Mouse (Mus musculus) intestine, embryonic 16.5 days (tissue): Measurements from ENCODE around the gene Wdr95. TPM values are rescaled to one million over a fixed set of nuclear protein-coding genes. Genes with fewer than 3 reads are reported as not detected.
"Not testable (repeated sequence)": the region's sequence is repeated elsewhere in the genome, so short reads cannot be mapped to it uniquely, and the experiment has no call there.

Source experiments
- ATAC-seq: fragments of 200-750 bp; cut with Nextera tagmentation; 2 replicates; pipeline ENCODE4 v1.8.0; 2017; ENCODE audit warnings: moderate TSS enrichment, moderate library complexity
- H3K27ac ChIP-seq: fragments of 300-500 bp; sonication (generic); 2 replicates; pipeline ENCODE4 v1.5.1; 2014; ENCODE audit warnings: mild to moderate bottlenecking, low read length
- H3K27me3 ChIP-seq: fragments of 300-500 bp; sonication (generic); replicated peaks from 2 replicates; pipeline ENCODE4 v1.6.1; 2014; ENCODE audit warnings: low read length, control low read depth, mixed read lengths; ENCODE audit not compliant: control insufficient read depth, insufficient read depth
- H3K36me3 ChIP-seq: fragments of 300-500 bp; sonication (generic); 2 replicates; pipeline ENCODE4 v1.6.1; 2014; ENCODE audit warnings: low read length, control low read depth; ENCODE audit not compliant: control insufficient read depth, insufficient read depth
- H3K4me1 ChIP-seq: fragments of 300-500 bp; sonication (generic); 2 replicates; pipeline ENCODE4 v1.6.1; 2014; ENCODE audit warnings: low read length, control low read depth, mixed read lengths; ENCODE audit not compliant: control insufficient read depth, insufficient read depth
- H3K4me2 ChIP-seq: fragments of 300-500 bp; sonication (generic); 2 replicates; pipeline ENCODE4 v1.6.1; 2014; ENCODE audit warnings: low read depth, low read length, control low read depth
- H3K4me3 ChIP-seq: fragments of 300-500 bp; sonication (generic); 2 replicates; pipeline ENCODE4 v1.5.1; 2014; ENCODE audit warnings: mild to moderate bottlenecking, low read length
- H3K9ac ChIP-seq: fragments of 300-500 bp; sonication (generic); 2 replicates; pipeline ENCODE4 v1.6.1; 2014; ENCODE audit warnings: low read depth, low read length
- H3K9me3 ChIP-seq: fragments of 300-500 bp; sonication (generic); 2 replicates; pipeline ENCODE4 v1.6.1; 2016; ENCODE audit warnings: low read length, control low read depth; ENCODE audit not compliant: control insufficient read depth
- WGBS: fragments of 180-500 bp; shearing (Covaris S2); extraction: QIAGEN DNeasy Blood & Tissue Kit; methylation state at CpG from one replicate; pipeline ENCODE4 v1.1.7; 2014; 5-methylcytosine and 5-hydroxymethylcytosine counted together
- polyA plus RNA-seq: library from polyadenylated mRNA; unstranded; fragments of >200 nt; fragmentation: Nextera tagmentation; extraction: Ambion mirVana; gene quantifications from 2 replicates; pipeline ENCODE4 v1.2.1, GENCODE M21; 2015

Wdr95 gene
- polyA plus RNA-seq, 1 experiment from 2014 or later, result not detected

DNA sequence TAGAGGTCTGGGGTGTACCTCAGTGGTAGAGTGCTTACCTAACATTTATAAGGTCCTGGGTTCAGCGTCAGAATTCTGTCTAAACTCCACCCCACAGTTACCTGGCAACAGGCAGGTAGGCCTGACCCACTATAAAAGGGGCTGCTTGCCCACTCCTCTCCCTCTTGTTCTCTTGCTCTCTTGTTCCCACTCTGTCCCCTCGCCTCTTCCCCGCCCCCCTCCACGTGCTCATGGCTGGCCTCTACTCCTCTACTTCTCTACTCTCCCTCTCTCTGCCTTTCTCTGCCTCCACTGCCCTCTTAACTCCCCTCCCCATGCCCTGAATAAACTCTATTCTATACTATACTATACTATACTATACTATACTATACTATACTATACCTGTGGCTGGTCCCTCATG, 1.2 kb upstream of the Wdr95 start:
- H3K36me3 ChIP-seq, ATAC-seq, H3K4me1 ChIP-seq, H3K9ac ChIP-seq, H3K4me3 ChIP-seq, H3K27me3 ChIP-seq, H3K4me2 ChIP-seq, H3K9me3 ChIP-seq, H3K27ac ChIP-seq: not testable (repeated sequence)
- WGBS, result 71% methylated on average over 4 of the region's 4 CpGs

DNA sequence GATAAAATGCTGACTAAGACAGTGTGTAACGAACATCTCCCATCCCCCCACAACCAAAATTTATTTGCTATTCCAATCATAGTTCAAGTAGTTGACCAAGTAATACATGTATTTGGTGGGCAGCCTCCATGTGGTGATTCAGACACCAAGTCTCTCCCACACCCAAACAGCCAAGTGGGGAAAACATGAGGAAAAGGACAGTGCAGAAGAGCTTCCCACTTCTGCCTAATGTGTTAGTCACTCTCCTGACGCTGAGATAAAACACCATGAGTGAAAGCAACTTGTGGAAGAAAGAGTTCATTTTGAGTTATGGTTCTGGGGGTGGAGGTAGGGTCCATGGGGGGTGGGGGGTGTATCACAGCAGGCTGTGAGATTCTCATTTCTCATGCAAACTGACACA, 5.4 kb downstream of the Wdr95 start:
- H3K4me1 ChIP-seq, result 0 out of 2 replicates have a peak, but pooled peaks cover 3% of the 10 kb centered on the region
- H3K27ac ChIP-seq, result no peak overlapping the region
- no peaks in the 10 kb centered on the region for H3K9me3 ChIP-seq
- ATAC-seq, result no peak
- no peak overlapping the region for H3K4me2 ChIP-seq
- no peaks in the 10 kb centered on the region for H3K36me3 ChIP-seq
- no peak overlapping the region for H3K9ac ChIP-seq
- H3K27me3 ChIP-seq, result no peaks in the 10 kb centered on the region
- WGBS, result 92% methylated on average over 2 of the region's 2 CpGs
- no peak overlapping the region for H3K4me3 ChIP-seq

DNA sequence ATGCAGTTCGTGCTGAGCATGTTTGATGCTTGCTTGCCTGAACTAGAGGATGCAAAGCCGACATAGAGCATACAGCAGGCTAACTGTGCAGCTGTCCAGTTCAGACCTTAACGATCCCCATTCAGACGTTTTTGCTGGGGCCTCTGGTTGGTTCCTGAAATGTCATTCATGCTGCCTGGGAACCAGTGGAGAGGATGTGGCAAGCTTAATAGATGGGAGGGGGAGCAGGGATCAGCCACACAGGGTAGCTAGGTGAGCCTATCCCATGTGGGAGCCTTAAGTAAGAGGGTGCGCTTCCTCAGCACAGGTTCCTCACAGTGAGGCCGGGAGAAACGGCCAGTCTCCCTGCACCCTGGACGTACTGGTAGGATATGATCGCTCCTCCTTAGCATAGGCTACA, 7.5 kb downstream of the Wdr95 start:
- Histone ChIP-seq H3K36me3 (no peaks in the 10 kb centered on the region), H3K9me3 (no peaks in the 10 kb centered on the region), H3K27ac (no peak overlapping the region), H3K27me3 (no peaks in the 10 kb centered on the region), H3K4me3 (no peak overlapping the region), H3K4me2 (no peak overlapping the region), H3K4me1 (0 out of 2 replicates have a peak, but pooled peaks cover 3% of the 10 kb centered on the region), H3K9ac (no peak overlapping the region)
- ATAC-seq, result no peak
- WGBS, result 69% methylated on average over 9 of the region's 9 CpGs

DNA sequence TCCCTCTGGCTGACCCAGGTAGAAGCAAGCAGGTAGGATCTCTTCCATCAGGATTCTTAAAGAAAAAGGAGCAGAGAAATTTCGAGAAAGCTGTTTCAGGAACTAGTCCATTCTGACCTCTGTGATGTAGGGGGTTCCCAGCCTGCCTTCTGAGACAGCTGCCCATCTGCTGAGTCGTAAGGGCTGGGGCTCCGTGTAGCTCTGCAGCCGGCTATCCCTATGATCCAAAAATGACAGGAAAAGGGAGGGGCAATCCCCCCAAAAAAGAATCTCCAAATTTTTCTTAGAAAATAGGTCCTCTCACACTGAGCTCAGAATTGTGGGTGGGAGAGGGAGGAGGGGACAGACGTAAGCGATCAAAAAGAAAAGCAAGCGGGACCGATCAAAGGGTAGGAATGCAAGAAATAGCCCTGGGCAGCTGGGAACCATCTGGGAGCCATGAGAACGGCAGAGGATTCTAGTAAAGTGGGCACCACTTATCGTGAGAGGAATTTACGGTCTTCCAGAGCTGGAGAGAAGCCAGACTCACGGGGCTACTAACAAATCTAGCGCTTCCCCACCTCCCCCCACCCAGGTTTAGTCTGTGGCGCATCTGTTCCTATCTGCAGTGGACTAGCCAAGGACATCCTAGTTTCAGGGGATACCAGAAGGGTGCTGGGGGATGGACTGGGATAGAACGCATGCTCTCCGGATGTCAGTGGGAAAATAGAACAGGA, 9.5 kb downstream of the Wdr95 start:
- Histone ChIP-seq H3K27me3 (no peaks in the 10 kb centered on the region), H3K4me3 (peak overlapping the region; percentile 13), H3K4me1 (0 out of 2 replicates have a peak, but pooled peaks cover 3% of the 10 kb centered on the region), H3K9me3 (no peaks in the 10 kb centered on the region), H3K4me2 (peak overlapping the region; percentile 45), H3K27ac (no peak overlapping the region), H3K9ac (no peak overlapping the region), H3K36me3 (no peaks in the 10 kb centered on the region)
- WGBS, result 30% methylated on average over 16 of the region's 16 CpGs
- ATAC-seq, result no peak

DNA sequence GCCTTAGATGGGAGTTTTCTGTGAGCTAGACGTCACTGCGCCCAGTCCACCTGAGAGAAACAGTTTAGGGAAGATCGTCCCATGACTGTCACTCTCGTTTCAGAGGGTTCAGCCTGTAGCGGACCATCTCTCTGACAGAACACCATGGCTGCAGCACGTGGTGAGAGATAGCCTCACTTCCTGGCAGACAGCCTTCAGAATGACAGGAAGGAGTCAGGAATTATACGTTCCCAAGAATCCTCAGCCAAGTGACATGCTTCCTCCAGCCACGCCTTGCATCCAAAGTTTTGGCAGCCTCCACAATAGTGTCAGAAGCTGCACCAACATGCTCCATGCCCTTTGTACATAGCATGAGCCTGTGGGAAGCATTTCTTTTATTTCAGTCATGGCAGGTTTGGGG, 10.1 kb downstream of the Wdr95 start:
- Histone ChIP-seq H3K4me1 (0 out of 2 replicates have a peak, but pooled peaks cover 3% of the 10 kb centered on the region), H3K27ac (no peak overlapping the region), H3K4me2 (peak overlapping the region; percentile 45; the same call in 1 of the 2 replicates), H3K9ac (no peak overlapping the region), H3K4me3 (peak overlapping the region; percentile 13; the same call in 1 of the 2 replicates), H3K27me3 (no peaks in the 10 kb centered on the region), H3K36me3 (no peaks in the 10 kb centered on the region), H3K9me3 (no peaks in the 10 kb centered on the region)
- WGBS, result 41% methylated on average over 8 of the region's 8 CpGs
- no peak for ATAC-seq

DNA sequence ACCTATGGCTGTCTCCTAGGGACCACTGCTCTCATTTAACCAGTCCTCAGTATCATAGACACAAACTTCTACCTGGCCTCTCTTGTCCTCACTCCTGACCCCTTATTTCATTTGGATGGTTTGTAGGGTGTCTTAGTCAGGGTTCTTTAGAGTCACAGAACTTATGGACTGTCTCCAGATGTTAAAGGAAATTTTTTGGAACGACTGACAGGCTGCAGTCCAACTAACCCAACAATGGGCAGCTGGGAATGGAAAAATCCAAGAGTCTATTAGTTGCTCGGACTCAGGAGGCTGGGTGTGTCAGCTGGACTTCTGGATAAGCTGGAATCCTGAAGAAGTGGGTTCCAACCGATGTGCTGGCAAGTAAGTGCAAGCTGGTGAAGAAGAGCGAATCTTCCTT, 10.6 kb downstream of the Wdr95 start:
- 0 out of 2 replicates have a peak, but pooled peaks cover 3% of the 10 kb centered on the region for H3K4me1 ChIP-seq
- H3K9ac ChIP-seq, result no peak overlapping the region
- H3K4me2 ChIP-seq, result no peak overlapping the region
- no peak overlapping the region for H3K4me3 ChIP-seq
- H3K9me3 ChIP-seq, result no peaks in the 10 kb centered on the region
- no peaks in the 10 kb centered on the region for H3K36me3 ChIP-seq
- ATAC-seq, result no peak
- 70% methylated on average over 4 of the region's 4 CpGs for WGBS
- no peaks in the 10 kb centered on the region for H3K27me3 ChIP-seq
- no peak overlapping the region for H3K27ac ChIP-seq

DNA sequence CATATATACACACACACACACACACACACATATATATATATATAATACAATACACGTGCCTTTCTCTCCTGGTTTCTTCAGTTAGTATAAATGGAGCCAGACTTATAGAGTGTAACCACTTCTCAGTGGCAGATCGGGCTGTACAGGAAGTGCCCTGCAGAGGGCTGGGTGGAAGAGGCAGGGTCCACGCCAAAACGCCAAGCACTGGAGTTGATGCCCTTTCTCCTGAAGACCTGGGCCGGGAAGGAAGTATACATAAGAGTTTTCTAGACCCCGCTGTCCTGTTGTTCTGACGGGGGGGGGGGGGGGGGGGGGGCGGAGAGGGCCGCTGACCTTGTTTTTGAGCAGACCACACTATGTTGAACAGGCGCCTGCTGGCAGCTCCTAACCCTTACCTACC, 22.7 kb downstream of the Wdr95 start:
- no peaks in the 10 kb centered on the region for H3K4me1 ChIP-seq
- no peak for ATAC-seq
- no peak overlapping the region for H3K9ac ChIP-seq
- H3K27me3 ChIP-seq, result no peaks in the 10 kb centered on the region
- H3K27ac ChIP-seq, result no peak overlapping the region
- WGBS, result 67% methylated on average over 9 of the region's 10 CpGs
- no peak overlapping the region for H3K4me2 ChIP-seq
- no peaks in the 10 kb centered on the region for H3K36me3 ChIP-seq
- no peak overlapping the region for H3K4me3 ChIP-seq
- no peaks in the 10 kb centered on the region for H3K9me3 ChIP-seq

DNA sequence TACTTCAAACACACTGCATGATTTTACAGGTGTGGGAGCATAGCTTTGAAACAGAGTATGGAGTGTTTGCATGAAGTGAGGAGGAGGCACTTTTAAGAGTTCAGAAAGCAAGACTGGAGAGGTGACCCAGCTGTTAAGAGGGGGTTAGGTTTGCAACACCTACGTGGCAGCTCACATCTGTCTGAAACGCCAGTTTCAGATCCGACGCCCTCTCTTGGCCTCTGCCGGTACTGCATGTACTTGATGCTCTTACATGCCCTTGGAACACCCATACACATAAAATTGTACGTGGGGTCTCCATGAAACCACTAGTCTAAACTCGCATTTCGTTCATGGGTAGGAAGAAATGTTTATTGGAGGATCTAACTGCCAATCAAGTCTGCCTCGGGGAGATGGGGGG, 24.3 kb downstream of the Wdr95 start:
- Histone ChIP-seq H3K36me3 (no peaks in the 10 kb centered on the region), H3K27me3 (no peaks in the 10 kb centered on the region), H3K4me2 (no peak overlapping the region), H3K9ac (no peak overlapping the region), H3K4me3 (no peak overlapping the region), H3K4me1 (no peaks in the 10 kb centered on the region), H3K9me3 (no peaks in the 10 kb centered on the region), H3K27ac (no peak overlapping the region)
- ATAC-seq, result no peak
- 43% methylated on average over 9 of the region's 9 CpGs for WGBS

DNA sequence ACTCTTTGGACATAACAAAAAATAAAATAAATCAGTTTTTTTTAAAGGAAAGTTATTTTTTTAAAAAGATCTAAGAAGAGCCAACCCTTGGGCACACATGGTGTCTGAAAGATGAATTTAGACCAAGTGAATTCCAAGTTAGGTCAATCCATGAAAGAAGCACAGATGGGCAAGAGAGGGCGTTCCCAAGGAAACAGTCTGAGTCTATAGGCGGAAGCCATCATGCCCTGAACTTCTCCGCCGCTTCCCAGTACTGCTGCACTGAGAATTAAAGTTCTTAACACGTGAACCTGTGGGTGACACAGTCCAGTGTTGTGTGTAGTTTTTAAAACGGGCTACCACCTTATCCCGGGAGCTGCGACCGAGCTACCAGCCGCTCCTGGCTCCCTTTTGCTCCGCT, 24.9 kb downstream of the Wdr95 start:
- Histone ChIP-seq H3K36me3 (no peaks in the 10 kb centered on the region), H3K9ac (no peak overlapping the region), H3K27me3 (no peaks in the 10 kb centered on the region), H3K9me3 (no peaks in the 10 kb centered on the region), H3K4me2 (no peak overlapping the region), H3K4me3 (no peak overlapping the region), H3K27ac (no peak overlapping the region), H3K4me1 (no peaks in the 10 kb centered on the region)
- 91% methylated on average over 11 of the region's 11 CpGs for WGBS
- ATAC-seq, result no peak

DNA sequence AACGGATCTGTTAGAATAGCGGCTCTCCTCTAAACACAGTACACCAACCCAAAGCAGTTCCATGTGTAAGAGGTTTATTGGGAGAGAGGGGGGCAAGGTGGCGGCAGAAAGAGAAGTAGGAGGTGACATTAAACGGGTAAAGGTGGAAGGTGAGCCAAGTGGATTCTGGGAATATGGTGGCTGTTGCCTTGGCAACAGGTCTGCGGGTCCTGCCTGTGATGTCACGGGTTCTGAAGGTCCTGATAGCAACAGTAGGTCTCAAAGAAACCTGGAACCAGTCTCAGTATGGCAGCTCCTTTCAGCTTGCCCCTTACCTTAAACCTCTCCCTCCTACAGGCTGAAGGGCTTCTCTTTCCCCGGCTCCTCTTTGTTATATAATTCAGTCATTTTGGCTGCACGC, 25.9 kb downstream of the Wdr95 start:
- H3K9me3 ChIP-seq, result no peaks in the 10 kb centered on the region
- H3K9ac ChIP-seq, result no peak overlapping the region
- no peaks in the 10 kb centered on the region for H3K36me3 ChIP-seq
- H3K4me1 ChIP-seq, result no peaks in the 10 kb centered on the region
- no peak overlapping the region for H3K27ac ChIP-seq
- no peak for ATAC-seq
- WGBS, result 88% methylated on average over 8 of the region's 8 CpGs
- H3K4me2 ChIP-seq, result no peak overlapping the region
- no peak overlapping the region for H3K4me3 ChIP-seq
- H3K27me3 ChIP-seq, result no peaks in the 10 kb centered on the region
